13 mouse cellular contexts compared by ENCODE assay signal in genomic region chr13:99163071-99163470, GRCm38 (mm10). TPM values are rescaled to one million over a fixed set of nuclear protein-coding genes. Genes with fewer than 3 reads are reported as not detected.
DNase-seq lines count a peak whose midpoint lies in the region; ATAC-seq lines count a peak whose summit lies in the region.
"Had no signal": no experiment of that assay in that cellular context is flagged by ENCODE, and none has a peak within 500 bp of the region (broad histone marks: within the 10 kb centered on the region; RNA-seq: fewer than 3 reads in every experiment).

No protein-coding gene starts in this region.

- no peaks in the 10 kb centered on the region for H3K27me3 ChIP-seq in hindbrain, embryonic 13.5 days
- H3K27me3 ChIP-seq in hindbrain, embryonic 14.5 days (ENCODE audit: control insufficient read depth, insufficient read depth, low read length), result no peaks in the 10 kb centered on the region
- H3K27me3 ChIP-seq: midbrain, embryonic 12.5 days; Patski had no signal

- H3K27ac ChIP-seq in hindbrain, embryonic 13.5 days, result peak overlapping the region; percentile 1; the same call in 1 of the 2 replicates
- no peak overlapping the region for H3K27ac ChIP-seq in hindbrain, embryonic 14.5 days
- H3K27ac ChIP-seq: midbrain, embryonic 12.5 days had no signal

- H3K36me3 ChIP-seq in hindbrain, embryonic 13.5 days, result no peaks in the 10 kb centered on the region
- no peaks in the 10 kb centered on the region for H3K36me3 ChIP-seq in hindbrain, embryonic 14.5 days (replicated peaks; ENCODE audit: control insufficient read depth, insufficient read depth)
- H3K36me3 ChIP-seq: midbrain, embryonic 12.5 days had no signal

- no peaks in the 10 kb centered on the region for H3K9me3 ChIP-seq in hindbrain, embryonic 13.5 days
- H3K9me3 ChIP-seq in hindbrain, embryonic 14.5 days (ENCODE audit: control insufficient read depth, low read length), result no peaks in the 10 kb centered on the region
- H3K9me3 ChIP-seq: midbrain, embryonic 12.5 days had no signal

- WGBS in hindbrain, embryonic 13.5 days, result 65% methylated on average over 4 of the region's 4 CpGs
- 72% methylated on average over 4 of the region's 4 CpGs for WGBS in hindbrain, embryonic 14.5 days

- no peak overlapping the region for H3K9ac ChIP-seq in hindbrain, embryonic 13.5 days
- no peak overlapping the region for H3K9ac ChIP-seq in hindbrain, embryonic 14.5 days
- H3K9ac ChIP-seq: lung, embryonic 14.5 days; midbrain, embryonic 12.5 days had no signal

- no peak overlapping the region for H3K4me2 ChIP-seq in hindbrain, embryonic 13.5 days
- no peak overlapping the region for H3K4me2 ChIP-seq in hindbrain, embryonic 14.5 days (replicated peaks)
- H3K4me2 ChIP-seq: midbrain, embryonic 12.5 days had no signal

- H3K4me1 ChIP-seq in hindbrain, embryonic 13.5 days (replicated peaks), result 0 out of 2 replicates have a peak, but pooled peaks cover 6% of the 10 kb centered on the region
- no peaks in the 10 kb centered on the region; the same call in 1 of the 2 replicates for H3K4me1 ChIP-seq in hindbrain, embryonic 14.5 days (replicated peaks; ENCODE audit: control insufficient read depth, insufficient read depth, low read length)

- H3K4me3 ChIP-seq in hindbrain, embryonic 13.5 days, result no peak overlapping the region
- H3K4me3 ChIP-seq in hindbrain, embryonic 14.5 days (replicated peaks; ENCODE audit: low read length), result no peak overlapping the region
- H3K4me3 ChIP-seq: midbrain, embryonic 12.5 days had no signal

- no peak for DNase-seq in hindbrain, embryonic 14.5 days (ENCODE audit: low spot score)
- peak; percentile 87 for DNase-seq in adrenal gland, adult 2 months
- peak; percentile 75 to 79 for DNase-seq in adrenal gland, postnatal 36 days
- DNase-seq in kidney, postnatal 25 days, result peak; percentile 18 to 49
- DNase-seq in right cerebral cortex, postnatal 4 days, result no peak
- DNase-seq: cerebellum, postnatal 36 days; left cerebral cortex, postnatal 4 days; lung, embryonic 14.5 days had no signal

- no peak for ATAC-seq in hindbrain, embryonic 13.5 days (ENCODE audit: low FRiP score)
- no peak for ATAC-seq in hindbrain, embryonic 14.5 days (ENCODE audit: low FRiP score)
- no peak for ATAC-seq in monocyte, adult 5-6 weeks (replicated peaks; ENCODE audit: insufficient number of reproducible peaks, low FRiP score, low TSS enrichment, poor library complexity, severe bottlenecking)
- no peak for ATAC-seq in frontal cortex, adult (ENCODE audit: low TSS enrichment)
- ATAC-seq: Patski had no signal

RNA-seq across cellular contexts. Expression of gene Zfp366, which starts 21.6 kb away (rescaled TPM):
- 0.64 and 0.72 TPM in 2 replicates for polyA plus RNA-seq in hindbrain, embryonic 13.5 days (2015; fragmentation: Nextera tagmentation; extraction: Ambion mirVana)
- 0.78 and 1.3 TPM in 2 replicates for polyA plus RNA-seq in hindbrain, embryonic 14.5 days (2014; fragmentation: Nextera tagmentation; extraction: Ambion mirVana)
- total RNA-seq in adrenal gland, adult 2 months (2021), result 1 to 10 TPM; 4.6 TPM
- 1.8 and 2.9 TPM in 2 replicates for polyA plus RNA-seq in adrenal gland, adult 2 months (2012; rRNA removed)
- 10 to 100 TPM in 1 of 2 experiments, 1 to 10 TPM in 1; 3.4 to 10.1 TPM for total RNA-seq in adrenal gland, postnatal 36 days (2021)
- total RNA-seq in monocyte, adult 5-6 weeks (2017), result under 0.01 to 0.10 TPM in 2 of 3 replicates, not detected in the other

Comparison
In these comparisons a context has a peak if more than half of its experiments do, and no peak if none do; other contexts are left out.
1. DNase-seq: peak in adrenal gland, adult 2 months (single experiment), adrenal gland, postnatal 36 days (2 of 2) and kidney, postnatal 25 days (2 of 2); none in hindbrain, embryonic 14.5 days (single experiment) and right cerebral cortex, postnatal 4 days (single experiment).